Mouse (Mus musculus): ENCODE measurements around the gene Rtn1.

- TF ChIP-seq POLR2A (IDR thresholded peaks at IDR 0.05; ENCODE audit: borderline replicate concordance, insufficient read depth, low read length) (no peak), CTCF (IDR thresholded peaks at IDR 0.05; ENCODE audit: borderline replicate concordance, insufficient read depth, low read depth, low read length) (no peak)
These were observed 51.0 kb downstream of the Rtn1 start for GRCm38 (mm10) chr12:72357667-72358420.

Data from cerebellum, adult 2 months (tissue).